Mouse (Mus musculus) yolk sac, embryonic 10.5 days (tissue): ENCODE data around the gene Dnajc12.
"Not testable (repeated sequence)": the region's sequence is repeated elsewhere in the genome, so short reads cannot be mapped to it uniquely, and the experiment has no call there.

Experiments used
- DNase-seq: peaks from one replicate; pipeline ENCODE4 v3.0.0-alpha.2; 2017; ENCODE audit warnings: low spot score

The Dnajc12 gene

GRCm38 (mm10) chr10:63431221-63431736 is 49.0 kb downstream of the Dnajc12 start:
- DNase-seq, result no peak

- no peak for DNase-seq
Measured at GRCm38 (mm10) chr10:63432099-63432498, 49.9 kb downstream of the Dnajc12 start.

DNA sequence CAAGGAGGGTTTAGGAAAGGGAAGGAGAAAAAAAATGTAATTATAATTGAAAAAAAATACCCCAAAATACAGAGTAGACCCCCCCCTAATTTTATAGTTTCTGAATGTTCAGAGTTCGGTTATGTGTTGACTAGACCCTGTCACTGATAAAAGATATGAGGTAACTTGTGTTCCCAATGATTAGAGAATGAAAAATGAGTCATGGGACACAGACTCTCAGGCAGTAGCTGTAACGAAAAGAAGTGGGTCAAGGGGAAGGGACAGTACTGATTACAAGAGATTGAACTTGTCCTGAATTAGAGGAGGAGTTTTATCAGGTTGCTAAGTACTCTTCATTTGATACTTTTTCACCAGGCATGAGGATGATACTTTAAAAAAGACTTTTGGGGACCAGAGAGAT is 50.6 kb downstream of the Dnajc12 start:
- DNase-seq, result no peak

GRCm38 (mm10) chr10:63438736-63439262 is 56.6 kb downstream of the Dnajc12 start:
- DNase-seq, result no peak

DNA sequence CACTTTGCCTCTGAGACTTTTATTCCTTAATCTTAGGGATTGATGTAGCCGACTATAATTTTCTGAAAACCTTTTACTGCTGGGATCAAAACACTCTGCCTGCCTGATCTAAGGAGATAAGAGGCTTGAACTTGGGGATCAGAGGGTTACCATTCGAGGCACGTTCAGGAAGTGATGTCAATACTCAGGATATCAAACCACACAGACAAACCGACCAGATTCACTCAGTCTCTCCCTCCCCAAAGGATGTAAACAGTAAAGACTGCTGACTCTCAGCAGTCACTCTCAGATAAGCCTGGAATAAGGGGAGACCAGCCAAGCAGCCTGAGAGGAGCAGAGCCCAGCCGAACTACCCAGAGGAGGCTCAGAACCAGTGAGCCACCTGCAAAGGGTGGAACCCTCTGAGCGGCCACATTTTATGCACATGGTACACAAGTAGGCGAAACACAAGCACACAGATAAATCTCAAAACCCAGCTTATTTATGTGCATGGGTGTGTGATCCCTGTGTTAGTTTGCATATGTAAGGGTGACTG is 57.5 kb downstream of the Dnajc12 start:
- DNase-seq, result no peak

DNA sequence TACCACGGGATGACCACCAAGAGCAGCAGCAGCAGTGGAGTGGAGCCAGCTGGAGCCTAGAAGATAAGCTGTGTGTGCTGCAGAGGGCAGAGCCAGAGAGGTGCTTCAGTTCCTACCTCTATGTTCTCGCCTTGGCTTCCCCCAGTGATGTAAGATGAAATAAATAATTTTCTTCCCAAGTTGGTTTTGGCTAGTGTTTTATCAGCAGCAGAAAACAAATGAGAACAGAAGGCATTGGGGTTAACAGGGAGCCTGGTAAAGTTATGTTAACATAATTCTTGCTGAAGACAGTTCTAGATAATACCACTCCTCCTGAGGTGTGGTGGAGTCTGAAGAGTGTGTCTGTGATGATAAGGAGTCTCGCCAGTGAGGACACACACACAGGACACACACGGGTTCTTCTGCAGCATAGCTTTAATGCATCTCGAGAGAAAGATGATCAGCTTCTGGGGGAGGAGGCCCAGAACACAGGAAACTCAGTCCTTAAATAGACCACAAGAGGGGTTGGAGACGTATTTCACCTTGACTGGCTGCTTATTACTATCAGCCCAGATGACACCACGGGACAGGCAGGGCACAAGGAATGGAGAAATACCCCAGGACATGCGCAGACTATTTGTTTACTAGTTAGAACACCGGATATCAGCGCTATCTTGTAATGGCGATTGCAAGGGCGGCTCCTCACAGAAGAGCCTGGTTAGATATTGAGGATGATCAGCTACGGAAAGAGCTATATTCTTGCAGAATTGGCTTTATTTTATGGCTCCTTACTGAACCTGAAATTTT is 62.6 kb downstream of the Dnajc12 start:
- DNase-seq, result not testable (repeated sequence)

DNA sequence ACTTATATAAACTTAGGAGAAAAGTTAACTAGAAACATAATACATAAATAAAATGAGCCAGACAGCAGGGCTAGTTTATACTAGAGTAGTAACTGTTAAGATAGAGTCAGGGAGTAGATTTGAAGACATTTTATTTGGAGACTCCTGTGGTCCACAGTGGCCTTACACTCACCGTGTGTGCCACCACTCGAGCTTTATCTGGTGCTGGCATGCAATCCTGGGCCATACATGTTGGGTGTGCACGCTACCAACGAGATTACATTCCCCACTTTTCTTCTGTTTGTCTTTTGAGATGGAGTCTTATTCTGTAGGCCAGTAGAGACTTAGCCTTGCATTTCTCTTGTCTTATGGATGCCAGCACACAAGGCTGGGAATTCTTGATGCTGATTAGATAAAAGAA is 71.7 kb downstream of the Dnajc12 start:
- DNase-seq, result no peak

DNA sequence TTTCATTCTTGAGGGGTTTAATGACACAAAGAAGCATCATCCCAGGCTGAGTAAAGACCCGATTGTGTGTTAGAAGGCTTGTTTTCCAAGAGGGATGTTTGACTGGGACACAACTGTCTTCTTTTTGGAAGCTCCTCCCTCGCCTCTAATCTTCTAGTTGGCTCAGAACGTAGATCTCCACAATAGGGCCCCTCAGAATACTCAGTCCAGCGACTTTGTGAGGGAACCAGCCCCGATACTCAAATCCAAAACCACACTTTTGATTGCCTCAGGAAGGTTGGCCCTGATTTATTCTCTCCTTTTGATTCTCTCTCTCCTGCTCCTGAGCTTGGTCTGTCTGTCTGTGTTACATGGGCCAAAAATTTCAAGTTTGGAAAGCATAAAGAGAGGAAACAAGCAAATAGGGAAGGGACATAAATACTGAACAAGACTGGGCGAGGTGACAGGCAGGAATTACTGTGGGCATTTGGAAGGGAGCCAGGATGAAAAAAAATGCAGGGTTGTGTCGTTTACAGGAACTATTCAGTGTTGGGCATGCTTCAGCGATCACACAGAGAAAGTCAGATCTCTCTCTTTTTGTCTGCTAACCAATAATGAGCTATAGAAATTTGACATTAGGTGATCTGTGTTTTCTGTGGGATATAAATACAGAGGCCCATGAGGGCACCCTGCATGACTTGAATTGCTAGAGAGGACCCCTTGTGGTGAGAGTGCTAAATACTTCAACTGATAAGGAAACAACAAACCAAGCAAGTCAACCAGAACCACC is 73.1 kb downstream of the Dnajc12 start:
- no peak for DNase-seq

GRCm38 (mm10) chr10:63457292-63458128 is 75.3 kb downstream of the Dnajc12 start:
- DNase-seq, result no peak
